Mouse (Mus musculus): Measurements from ENCODE around the gene Sgk1.
"Not testable (repeated sequence)": the region's sequence is repeated elsewhere in the genome, so short reads cannot be mapped to it uniquely, and the experiment has no call there.

The Sgk1 gene

DNA sequence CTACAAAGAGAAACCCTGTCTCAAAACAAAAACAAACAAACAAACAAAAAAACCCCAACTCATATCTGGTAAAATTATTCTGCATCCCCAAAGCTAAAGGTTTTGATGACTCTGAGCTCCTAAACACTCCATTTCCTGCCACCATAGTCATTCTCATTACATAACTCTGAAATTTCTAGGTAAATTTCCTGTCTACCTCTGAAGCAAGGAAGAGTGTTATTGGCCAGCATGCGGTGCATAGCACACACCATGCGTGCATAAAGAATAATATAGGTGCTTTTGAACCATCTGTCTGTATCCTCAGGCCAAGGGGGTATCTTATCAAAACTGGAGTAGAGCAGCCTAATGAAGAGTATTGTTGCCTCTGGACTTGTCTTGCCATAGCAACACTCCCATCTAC lies 13.8 kb upstream of the Sgk1 start:
- DNase-seq (ENCODE audit: low spot score): no peak

DNA sequence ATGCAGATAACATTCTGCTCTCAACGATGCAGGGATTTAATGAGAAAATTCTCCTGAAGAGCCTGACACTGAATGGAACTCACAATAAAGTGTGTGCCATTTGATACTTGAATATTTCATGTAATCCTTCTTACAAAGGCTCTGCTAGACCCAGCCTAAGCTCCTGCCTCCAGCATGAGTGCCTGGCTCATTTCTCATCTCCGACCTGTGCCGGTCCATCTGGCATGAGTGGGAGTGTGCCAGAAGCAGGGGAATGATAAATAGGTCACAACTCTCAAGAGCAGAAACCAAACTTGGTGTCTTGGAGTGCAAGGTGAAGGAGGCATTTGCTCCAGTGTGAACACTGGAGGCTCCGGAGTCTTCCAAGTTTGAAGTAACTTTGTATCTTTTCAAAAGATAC lies 13.4 kb upstream of the Sgk1 start:
- no peak for DNase-seq (ENCODE audit: low spot score)

DNA sequence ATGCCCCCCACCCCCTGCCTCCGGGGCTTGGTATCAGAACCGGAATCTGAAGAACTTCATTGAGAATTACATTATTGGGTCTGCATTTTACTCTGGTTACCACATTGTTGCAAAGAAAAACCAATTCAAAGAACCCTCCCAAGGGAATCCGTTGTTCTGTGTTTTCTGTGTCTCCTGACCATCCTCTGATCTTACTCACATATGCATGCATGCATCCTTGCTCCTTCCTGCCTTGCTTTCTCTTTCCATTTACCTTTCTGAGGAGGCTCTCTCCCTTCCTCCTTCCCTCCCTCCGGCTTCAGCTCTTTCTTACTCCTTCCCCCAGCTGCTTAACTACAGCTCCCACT lies 174 bp upstream of the Sgk1 start:
- no peak for DNase-seq (ENCODE audit: low spot score)

DNA sequence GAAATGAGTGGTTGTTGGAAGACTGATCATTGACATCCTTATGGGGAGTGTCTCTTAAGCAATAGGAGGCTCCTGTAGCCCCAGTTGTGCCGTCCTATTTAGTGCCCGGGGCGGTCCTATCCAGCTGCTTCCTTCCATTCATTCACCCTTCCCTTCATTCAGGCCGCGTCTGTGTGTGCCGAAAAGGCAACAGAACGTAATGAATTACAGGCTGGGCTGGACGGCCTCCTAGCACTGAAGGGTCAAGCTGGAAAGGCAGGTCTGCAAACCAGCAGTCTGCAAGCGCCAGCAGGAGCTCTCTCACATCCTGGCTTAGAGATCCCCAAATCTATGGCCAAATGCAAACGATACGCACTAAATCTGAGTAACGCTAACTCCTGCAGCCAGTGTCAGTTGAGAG lies 1.6 kb downstream of the Sgk1 start:
- no peak for DNase-seq (ENCODE audit: low spot score)

DNA sequence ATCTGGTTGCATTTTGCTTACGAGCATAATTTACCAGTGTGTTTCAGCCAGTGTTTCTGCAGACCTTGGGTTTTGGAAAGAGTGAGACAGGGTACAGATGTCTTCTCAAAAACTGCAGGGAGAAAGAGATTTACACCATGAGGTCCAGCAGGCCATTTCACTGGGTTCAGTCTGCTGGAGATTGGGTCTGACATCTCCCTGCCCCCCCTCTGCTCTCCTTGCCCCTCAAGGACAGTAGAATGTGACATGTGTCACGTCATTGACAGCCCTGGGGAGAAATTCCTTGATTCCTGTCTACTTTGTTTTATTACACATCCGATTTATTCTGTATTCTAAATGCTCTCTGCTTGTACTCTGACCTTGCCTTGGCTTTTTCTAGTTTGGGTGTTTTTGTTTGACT lies 2.5 kb downstream of the Sgk1 start:
- no peak for DNase-seq (ENCODE audit: low spot score)

DNA sequence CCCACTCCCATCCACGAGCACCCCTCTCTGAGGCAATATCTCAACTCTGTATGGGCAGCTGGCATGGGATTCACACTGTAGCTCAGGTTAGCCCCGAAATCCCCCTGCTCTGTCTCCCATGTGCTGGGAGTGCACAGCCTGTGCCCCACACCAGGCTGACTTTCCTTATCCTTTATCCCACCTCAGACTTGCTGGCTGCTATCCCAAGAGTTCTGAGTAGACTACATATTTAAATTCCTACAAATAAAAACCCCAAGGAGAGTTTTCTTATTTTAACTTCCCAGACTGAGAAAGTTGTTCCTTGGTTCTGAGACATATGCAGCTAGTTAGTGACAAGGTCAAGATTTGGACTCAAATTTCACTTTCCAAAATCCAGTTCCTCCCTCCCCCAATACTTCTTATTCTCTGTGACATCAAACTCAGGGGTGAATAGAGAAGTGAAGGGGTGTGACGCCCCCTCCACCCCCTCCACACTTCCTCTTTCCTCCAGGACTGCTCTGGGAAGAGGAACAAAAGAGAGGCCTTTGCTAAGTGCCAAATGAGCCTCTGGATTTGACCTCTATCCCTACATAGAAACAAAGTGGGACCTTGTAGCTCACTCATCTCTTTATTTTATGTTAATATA lies 7.3 kb downstream of the Sgk1 start:
- no peak for DNase-seq (ENCODE audit: low spot score)

DNA sequence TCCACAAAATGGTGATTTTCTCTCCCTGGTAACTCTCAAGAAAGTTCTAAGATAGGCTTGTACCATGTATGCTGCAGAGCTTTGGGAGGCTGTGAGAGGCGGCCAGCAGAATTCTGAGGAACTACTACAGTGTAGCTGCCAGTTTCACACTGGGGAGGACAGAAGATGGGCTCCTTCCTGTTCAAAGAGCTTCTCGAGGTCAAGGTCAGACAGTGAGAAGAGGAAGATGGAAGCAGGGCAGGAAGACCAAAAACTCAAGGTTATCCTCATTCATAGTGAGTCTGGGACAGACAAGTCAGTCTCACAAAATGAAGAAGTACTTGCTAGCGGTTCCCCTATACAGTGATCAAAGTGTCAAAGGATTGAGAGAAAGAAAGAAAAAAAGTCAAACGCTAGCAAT lies 8.3 kb downstream of the Sgk1 start:
- DNase-seq (ENCODE audit: low spot score): no peak

DNA sequence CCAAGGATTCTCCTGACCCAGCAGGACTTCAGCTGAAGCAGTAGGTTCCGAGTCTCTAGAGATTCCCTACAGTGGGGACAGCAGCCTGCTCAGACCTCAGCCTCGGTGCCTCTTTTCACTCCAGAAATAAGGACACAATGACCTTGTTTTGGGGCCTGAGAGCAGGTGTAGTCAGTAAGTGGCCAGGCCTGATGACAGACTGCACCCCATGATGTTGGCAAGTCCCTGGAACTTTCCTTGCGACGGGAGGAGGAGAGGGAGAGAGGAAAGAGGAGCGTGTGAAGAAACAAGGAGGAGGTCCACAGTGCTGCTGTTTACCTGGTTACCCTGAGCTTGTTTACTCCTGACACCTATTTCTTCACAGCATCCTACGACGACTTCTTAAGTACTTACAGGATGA lies 9.5 kb downstream of the Sgk1 start:
- DNase-seq (ENCODE audit: low spot score): no peak

DNA sequence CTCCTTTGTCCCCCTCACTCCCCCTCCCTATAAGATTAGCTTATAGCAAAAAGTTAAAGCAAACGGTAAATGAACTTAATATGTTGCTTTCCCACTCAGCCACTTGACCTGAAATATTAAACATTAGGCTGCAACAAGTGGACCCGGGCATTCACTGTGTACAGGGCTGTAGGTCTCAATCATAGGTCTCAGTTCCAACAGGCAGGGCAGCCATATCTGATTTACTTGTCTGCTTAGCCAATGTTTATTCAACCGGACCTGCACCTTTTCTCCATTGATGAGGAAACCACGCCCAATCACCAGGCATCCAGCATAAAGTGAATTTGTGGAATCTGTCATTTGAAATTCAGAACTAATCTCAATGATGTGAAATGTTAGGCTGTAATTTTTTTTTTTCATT lies 10.1 kb downstream of the Sgk1 start:
- DNase-seq (ENCODE audit: low spot score): no peak

DNA sequence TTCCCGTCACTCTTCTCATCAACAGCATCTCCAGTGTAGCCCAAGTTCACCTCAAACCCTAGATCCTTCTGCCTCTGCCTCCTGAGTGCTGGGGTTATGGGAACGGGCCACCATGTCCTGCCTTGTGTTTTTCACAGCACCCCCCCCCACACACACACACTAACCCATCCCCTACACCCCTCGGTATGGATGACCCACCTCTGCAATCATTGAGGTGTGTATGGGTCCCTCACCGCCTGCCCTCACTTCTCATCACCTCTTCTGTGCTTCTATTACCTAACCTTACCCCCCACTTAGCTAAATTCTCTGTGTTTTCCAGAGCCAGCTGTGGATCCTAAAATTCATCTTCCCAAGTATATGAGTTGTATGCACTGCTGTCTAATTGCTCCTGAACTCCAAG lies 16.4 kb downstream of the Sgk1 start:
- DNase-seq (ENCODE audit: low spot score): no peak

DNA sequence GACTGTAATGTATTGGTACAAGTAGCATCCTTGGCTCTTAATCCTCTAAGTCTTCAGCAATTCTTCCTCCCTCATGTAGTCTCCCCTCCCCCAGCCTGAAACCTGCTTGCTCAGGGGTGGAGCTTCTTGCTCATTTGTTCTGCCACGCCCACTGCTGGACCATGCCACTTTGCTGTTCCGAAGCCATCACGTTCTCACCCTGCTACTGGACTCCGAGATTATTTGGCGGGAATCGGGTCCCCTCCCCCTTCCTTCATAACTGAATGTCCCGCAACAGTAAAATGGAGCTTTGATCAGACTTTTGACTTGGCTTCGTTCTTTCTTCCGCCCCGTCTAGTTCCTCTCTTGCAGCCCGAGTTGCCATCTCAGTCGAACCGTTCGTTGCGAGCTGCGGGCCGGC lies 16.9 kb downstream of the Sgk1 start:
- not testable (repeated sequence) for DNase-seq (ENCODE audit: low spot score)

DNA sequence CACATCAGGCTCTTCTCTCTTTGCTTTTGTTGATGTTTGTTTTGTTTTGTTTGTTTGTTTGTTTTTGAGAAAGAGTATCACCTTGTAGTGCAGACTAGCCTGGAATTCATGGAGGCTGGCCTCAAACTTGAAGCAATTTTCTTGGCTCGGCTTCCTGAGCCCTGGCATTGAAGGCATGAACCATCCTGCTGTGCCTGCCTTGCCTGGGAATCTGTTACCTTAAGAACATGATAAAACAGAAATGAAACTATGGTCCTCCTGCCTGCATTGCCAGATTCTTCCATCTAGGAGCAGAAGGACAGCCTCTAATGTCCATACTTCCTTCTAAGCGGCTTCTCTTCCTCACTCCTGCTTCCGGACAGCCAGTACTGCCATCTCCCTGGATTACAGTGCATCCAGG lies 17.4 kb downstream of the Sgk1 start:
- DNase-seq (ENCODE audit: low spot score): no peak

DNA sequence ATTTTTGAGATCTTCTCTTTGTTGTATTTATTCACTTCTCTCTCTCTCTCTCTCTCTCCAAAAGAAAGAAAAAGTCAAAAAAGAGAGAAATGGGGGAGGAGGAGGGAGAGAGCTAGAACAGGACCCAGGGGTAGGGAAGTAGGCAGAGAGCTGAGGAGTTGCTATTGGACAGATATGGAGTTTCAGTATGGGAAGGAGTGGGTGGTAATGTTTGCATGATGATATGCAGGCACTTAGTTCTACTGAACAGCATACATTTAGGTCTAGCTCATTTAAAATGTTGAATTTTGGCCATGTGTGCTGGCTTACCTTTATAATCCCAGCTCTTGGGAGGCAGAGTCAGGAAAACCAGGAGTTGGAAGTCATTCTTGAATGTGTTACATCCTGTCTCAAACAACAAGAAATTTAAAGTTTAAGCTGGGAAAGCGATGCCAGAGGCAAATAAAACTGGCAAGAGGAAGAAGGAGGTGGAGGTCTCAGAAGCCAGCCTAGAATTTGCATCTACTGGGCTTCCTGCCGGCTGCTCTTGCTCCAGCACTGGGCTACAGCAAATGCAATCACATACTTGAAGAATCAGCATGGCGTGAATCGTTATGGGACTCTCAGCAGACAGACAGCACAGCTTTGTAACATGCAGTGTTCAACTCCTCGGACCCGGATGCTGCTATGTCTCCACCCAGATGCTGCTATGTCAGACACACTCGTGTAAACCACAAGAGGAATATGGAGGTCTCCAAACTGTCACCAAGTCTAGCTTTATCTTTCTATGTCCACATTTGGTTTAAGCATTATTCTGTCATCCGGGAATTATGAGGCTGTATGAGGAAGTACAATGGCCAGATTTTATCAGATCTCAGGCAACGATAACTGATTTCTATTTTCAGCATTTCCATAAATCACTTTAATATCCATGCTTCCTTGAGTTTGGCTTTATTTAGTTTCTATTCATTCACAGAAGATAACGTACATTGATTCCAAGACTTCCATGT lies 20.5 kb downstream of the Sgk1 start:
- no peak for DNase-seq (ENCODE audit: low spot score)

DNA sequence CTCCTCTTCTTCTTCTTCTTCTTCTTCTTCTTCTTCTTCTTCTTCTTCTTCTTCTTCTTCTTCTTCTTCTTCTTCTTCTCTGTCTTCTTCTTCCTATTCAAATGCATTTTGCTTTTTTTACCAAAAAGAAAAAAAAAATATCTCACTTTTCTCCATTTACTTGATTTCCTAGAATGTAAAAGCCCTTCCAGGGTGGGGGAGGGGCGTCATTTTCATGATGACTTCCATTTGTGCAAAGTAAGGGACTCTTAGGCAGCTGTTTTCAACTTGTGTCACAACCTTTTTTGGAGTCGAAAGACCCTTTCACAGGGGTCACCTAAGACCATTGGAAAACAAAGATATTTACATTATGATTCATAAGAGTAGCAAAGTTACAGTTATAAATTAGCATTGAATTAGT lies 22.2 kb downstream of the Sgk1 start:
- no peak for DNase-seq (ENCODE audit: low spot score)

DNA sequence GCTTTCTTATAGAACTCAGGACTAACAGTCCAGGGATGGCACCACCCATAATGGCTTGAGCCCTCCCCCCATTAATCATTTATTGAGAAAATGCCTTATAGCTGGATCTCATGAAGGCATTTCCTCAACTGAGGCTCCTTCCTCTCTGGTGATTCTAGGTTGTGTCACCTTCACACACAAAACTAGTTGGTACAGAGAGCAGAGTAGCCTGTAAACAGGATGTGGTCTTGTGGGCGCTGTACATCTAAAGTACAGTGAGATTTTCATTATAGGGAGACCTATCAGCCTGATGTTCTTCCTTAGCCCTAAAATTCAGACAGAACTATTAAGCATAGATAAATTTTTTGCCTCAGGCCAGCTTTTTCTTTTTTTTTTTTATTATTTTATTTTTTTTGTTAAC lies 23.6 kb downstream of the Sgk1 start:
- DNase-seq (ENCODE audit: low spot score): no peak

DNA sequence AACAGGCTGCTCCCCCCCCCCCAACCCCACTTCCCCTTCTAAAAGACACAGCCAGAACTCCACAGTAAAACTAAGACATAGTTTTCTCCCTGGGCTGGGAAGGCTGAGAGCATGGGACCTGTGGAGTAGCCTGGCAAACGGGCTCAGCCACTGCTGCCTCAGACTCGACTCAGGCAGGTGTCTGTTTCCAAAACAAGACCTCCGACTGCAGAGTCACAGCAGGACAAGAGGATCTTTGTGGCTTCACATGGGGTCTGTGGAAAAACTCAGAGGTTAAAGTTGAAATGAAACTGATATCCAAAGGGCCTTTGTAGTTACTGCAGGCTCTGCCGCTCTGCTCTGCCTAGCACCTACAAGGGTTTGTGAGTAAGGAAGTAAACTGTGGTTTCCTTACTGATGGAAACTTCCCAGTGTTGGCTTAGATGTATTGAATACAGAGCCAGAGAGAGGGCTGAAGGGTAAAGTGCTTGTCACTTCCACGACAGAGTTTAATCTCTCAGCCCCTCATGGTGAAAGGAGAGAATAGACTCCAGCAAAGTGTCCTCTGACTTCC lies 25.0 kb downstream of the Sgk1 start:
- DNase-seq (ENCODE audit: low spot score): no peak

DNA sequence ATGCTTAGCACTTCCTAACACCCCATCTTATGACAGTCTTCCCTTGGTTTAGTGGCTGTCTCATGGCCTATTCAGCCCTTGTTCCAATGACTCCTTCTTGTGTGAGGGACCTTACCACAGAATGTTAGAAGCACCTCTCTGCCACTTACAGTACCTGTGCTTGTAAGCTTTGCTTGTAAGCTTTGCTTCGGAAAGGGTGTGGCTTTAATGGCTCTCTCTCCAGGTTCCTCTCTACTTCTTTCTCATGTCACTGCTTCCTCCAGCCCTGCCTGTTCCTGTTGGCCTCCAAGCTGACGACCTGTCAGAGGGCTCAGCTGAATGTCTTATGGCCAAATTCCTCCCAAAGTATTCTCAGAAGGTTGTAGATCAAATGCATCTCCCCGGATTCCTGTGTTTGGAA lies 25.8 kb downstream of the Sgk1 start:
- no peak for DNase-seq (ENCODE audit: low spot score)

DNA sequence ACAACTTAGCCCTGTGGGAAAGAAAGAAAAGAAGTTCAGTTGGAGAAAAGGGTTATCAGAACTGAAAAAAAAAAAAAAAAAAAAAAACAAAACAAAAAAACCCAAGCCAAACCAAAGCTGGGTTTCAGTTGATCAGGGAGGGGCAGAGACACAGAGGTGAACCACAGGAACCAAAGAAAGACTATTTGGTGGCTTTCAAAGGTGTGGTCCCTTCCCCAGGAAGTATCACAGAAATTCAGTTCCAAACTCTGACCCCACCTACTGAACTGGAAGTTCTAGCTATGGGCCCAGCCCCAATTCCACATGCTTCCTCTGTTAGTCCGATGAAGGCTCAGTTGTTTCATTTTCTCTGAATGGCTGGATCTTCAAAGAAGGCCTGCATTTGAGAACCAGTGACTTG lies 26.7 kb downstream of the Sgk1 start:
- no peak for DNase-seq (ENCODE audit: low spot score)

DNA sequence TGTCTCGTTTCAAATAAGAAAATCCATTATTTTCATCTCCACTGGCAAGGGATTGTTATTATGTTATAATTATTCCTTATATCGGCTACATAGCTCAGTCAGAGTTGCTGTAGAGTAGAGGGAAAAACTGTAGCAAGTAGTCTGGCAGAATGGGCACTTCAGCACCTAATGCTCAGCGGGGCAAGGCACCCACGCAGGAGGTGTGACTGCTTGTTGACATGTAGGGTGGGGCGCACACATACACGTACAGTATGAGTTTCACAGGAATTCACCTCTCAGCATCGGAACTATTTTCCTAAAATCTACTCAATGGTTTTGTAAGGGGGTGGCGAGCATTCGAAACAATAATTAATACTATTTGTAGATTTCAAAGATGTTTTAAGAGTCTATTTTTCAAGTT lies 28.4 kb downstream of the Sgk1 start:
- DNase-seq (ENCODE audit: low spot score): no peak

DNA sequence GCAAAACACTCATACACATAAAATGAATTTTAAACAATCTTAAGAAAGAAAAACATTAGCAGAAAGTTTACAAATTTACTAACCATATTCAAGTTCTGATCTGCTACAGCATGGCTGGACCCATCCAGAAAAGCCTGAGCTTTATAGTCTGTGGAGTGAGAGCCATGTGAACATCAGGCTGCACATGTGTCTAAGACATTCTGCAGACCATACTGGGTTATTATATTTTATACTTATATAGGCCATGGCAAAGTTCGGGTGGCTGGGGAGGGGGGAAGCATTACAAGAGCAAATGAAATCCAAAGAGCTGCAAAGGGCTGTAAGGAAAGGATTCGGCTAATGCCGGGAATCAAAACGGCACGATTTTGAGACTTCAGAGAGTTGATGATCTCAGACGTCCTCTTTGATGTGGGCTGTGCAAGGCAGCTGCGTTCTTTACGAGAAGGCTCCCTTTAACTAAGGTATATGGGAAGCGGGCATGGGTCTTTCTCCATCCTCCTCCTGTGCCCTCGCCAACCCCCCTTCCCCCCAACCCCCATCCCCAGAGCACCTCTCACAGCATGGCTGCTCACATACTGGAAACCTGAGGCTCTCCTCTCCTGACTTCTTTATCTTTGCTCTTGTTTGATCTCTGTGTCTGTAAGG lies 29.4 kb downstream of the Sgk1 start:
- DNase-seq (ENCODE audit: low spot score): no peak

DNA sequence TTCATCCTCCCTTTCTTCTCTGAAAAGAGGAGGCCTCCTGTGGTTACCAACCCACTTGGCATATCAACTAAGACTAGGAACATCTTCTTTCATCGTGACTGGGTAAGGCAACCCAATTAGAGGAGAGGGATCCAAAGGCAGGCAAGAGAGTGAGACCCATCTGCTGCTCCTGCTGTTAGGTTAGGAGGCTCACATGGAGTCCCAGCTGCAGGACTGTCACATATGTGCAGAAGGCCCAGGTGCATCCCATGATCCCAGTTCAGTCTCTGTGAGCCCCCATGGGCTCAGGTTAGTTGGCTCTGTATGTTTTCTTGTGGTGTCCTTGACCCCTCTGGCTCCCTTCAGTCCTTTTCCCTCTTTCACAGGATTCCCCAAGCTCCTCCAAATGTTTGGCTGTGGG lies 32.8 kb downstream of the Sgk1 start:
- DNase-seq (ENCODE audit: low spot score): no peak

DNA sequence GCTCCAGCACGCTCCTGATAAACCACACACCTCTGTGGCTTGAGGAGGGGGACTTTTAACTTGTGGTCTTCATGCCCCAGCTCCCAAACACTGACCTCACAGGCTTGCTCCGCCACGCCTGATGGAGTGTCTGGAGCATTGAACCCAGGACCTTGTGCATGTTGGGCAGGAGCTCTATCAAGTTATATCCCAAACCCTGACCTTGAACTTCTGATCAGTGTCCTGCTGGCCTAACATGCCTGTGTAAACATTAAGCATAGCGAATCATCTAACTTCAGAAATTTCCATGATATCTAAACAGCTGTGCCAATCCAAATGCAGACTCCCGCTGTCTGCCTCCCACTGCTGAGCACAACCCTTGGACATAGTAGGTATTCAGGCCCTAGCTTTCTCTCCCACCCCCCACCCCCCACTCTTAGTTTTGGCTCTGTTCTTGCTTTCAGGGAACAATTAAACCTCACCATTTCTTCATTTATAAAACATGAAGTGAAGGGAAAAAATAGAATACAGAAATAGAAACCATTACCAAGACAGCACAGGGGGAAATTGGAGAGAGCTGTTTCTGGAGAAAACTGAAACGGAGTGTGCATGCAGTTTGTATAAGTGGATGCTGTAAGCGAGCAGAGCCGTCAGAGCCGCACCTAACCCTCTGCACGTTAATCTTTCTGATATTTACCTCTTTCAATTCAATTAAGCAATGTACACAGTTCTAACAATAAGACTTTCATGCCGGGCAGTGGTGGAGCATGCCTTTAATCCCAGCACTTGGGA lies 34.5 kb downstream of the Sgk1 start:
- DNase-seq (ENCODE audit: low spot score): no peak
